Mouse (Mus musculus) spleen, embryonic (tissue): ENCODE measurements around the gene Zfp119a.
"Not testable (repeated sequence)": the region's sequence is repeated elsewhere in the genome, so short reads cannot be mapped to it uniquely, and the experiment has no call there.

Experiments used
- CTCF ChIA-PET: fragments of 350-600 bp; sonication (Branson Sonifier 250); formaldehyde crosslinking; loops from one replicate; lab custom pipeline; 2022; lab: Charles Lee

Zfp119a gene

GRCm38 (mm10) chr17:55878636-55879369, at the start of gene Zfp119a:
Zfp119a (minus strand) TSS chr17:55878930.
- CTCF ChIA-PET, result interaction anchor here (0.6 kb wide), 1 partner anchor 1089 kb away, joined by 4 read pairs; no protein-coding TSS in a partner anchor

DNA sequence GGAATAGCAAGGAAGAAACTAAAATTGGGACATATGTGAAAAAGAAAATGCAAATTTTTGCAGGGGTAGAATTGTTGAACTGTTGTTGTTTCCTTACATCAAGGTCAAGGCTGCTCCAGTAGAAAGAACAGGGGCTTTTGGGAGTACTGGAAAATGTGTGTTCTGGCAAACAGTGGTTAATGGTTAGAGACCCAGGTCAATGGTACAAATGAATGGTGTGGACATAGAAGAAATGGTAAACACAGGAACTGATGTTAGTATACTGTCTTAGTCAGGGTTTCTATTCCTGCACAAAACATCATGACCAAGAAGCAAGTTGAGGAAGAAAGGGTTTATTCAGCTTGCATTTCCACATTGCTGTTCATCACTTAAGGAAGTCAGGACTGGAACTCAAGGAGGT, 27.9 kb upstream of the Zfp119a start:
- CTCF ChIA-PET, result no interaction called here

GRCm38 (mm10) chr17:55904131-55904530, 25.4 kb upstream of the Zfp119a start:
- CTCF ChIA-PET, result no interaction called here

GRCm38 (mm10) chr17:55903687-55904086, 25.0 kb upstream of the Zfp119a start:
- CTCF ChIA-PET, result no interaction called here

DNA sequence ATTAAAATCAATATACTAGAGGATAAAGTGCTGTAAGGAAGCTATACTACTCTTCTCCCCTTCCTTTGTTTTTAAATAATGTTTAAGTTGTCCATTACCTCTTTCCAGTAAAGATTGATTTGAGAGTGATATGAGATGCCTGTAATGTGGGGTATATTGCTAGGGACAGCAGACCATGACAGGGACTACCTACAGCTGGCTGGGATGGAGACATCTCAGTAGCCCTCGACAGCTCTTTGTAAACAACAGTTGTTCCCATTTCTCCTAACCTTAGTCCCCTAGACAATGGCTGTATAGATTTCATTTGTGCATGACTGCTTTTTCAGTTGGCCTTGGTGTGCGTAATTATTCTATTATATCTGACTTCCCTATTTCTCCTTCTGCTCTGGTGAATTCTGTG, 24.4 kb upstream of the Zfp119a start:
- CTCF ChIA-PET, result no interaction called here

GRCm38 (mm10) chr17:55892406-55892955, 13.8 kb upstream of the Zfp119a start:
- CTCF ChIA-PET, result not testable (repeated sequence)

- CTCF ChIA-PET, result no interaction called here
Observed at GRCm38 (mm10) chr17:55884912-55885311, 6.2 kb upstream of the Zfp119a start.

DNA sequence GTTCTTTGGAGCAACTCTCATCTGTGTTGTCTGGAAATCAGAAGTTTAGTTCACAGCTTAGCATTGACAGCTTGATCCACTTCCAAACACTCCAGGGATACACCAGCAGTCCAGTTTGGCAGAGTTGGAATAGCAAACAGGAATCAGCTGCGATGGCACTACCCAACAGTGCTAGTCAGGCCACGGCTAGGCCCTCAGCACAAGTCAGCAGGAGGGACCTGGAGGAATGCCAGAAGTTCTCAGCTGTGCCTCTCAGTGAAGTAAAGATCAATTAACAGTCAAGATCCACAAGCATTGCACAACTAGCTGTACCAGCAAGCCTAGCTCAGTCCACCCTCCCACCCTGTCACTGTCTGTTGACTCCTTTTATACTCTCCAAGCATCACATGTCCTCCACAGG, 4.9 kb upstream of the Zfp119a start:
- CTCF ChIA-PET, result no interaction called here

DNA sequence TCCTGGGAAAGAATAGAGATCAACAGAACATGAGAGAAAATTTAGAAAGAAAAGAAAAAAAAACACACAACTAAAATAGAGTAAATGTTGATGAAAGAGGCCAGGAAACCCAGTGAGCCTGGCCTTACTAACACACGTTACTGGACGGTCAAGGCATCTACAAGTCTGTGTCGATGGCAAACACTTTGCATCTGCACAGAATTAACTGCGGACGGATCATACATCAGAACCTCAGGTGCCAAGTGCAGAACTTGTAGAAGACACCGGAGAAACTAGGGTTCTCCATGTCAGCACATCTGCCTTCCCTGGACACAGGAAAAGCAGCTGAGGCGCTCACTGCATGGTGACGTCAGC, 471 bp downstream of the Zfp119a start:
- CTCF ChIA-PET, result interaction anchor here (0.7 kb wide), 1 partner anchor 1457 kb away, joined by 7 read pairs; no protein-coding TSS in a partner anchor

GRCm38 (mm10) chr17:55877184-55877583, 1.5 kb downstream of the Zfp119a start:
- CTCF ChIA-PET, result interaction anchor here (0.6 kb wide), 1 partner anchor 206 kb away, joined by 6 read pairs; no protein-coding TSS in a partner anchor

DNA sequence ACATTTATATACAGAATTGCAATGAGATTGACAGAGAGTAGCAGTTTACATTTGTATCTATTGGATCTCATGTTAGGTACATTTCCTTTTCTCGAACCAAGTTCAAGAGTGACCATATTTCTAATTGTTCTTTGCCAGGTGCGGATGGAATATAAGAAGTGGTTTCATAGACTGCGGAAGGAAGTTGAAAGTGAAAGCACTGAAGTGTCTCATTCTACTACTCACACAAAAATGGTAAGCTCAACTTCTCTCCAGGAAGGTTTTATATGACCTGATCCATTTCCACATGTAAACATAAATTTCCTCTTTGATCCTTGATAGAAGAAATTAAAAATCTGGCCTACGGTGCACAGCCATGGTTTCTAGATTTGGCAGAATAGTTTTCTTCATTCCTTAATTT, 35.7 kb downstream of the Zfp119a start:
- CTCF ChIA-PET, result no interaction called here

DNA sequence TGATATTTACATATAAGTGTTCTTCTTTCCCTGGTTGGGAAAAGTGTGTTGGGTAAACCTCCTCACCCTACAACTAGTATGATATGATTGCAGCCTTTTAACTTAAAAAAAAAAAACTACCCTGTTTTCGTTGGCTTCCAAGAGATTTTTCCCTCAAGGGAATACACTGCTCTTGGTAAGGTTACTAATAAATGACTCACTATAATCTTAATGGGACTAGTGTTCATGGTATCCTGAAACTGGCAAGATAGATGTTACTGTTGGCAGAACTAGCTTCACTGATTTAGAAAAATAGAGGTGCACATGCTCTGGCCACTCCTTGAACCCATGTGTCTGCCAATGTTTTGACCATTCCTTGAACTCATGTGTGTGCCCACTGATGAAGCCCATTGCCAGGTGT, 57.2 kb downstream of the Zfp119a start:
- CTCF ChIA-PET, result no interaction called here

GRCm38 (mm10) chr17:55816853-55817252, 61.9 kb downstream of the Zfp119a start:
- CTCF ChIA-PET, result no interaction called here
